Mouse (Mus musculus) megakaryocyte, adult 5-6 weeks (primary cell): ENCODE measurements at regions not wholly inside any gene's neighbourhood (a gene's known extent, or its start where the extent isn't known, plus 50 kb on each side); places are given as distances from the start of the nearest gene placed in this dataset.

ENCODE experiments used
- ATAC-seq: 2 replicates; pipeline ENCODE4 v1.8.0; 2016; ENCODE audit warnings: mild to moderate bottlenecking, inconsistent platforms; ENCODE audit not compliant: poor library complexity, severe bottlenecking

- no peak for ATAC-seq
Measured at GRCm38 (mm10) chr3:37936251-37936931, 212.1 kb upstream of the Gm5148 start.

- no peak for ATAC-seq
Measured at GRCm38 (mm10) chr3:37934905-37935708, 210.8 kb upstream of the Gm5148 start.

GRCm38 (mm10) chr3:37934236-37934635, 209.9 kb upstream of the Gm5148 start:
- no peak for ATAC-seq

- no peak for ATAC-seq
Measured at GRCm38 (mm10) chr3:37928731-37929130, 204.4 kb upstream of the Gm5148 start.

- ATAC-seq: no peak
Measured at GRCm38 (mm10) chr3:37919450-37920156, 195.3 kb upstream of the Gm5148 start.

- ATAC-seq: no peak
Measured at GRCm38 (mm10) chr3:37916786-37917479, 192.6 kb upstream of the Gm5148 start.

GRCm38 (mm10) chr3:37916281-37916680, 192.0 kb upstream of the Gm5148 start:
- ATAC-seq: no peak

GRCm38 (mm10) chr3:37915673-37916072, 191.4 kb upstream of the Gm5148 start:
- no peak for ATAC-seq

- ATAC-seq: no peak
Measured at GRCm38 (mm10) chr3:37914136-37914535, 189.8 kb upstream of the Gm5148 start.

- no peak for ATAC-seq
Measured at GRCm38 (mm10) chr3:37909821-37910220, 185.5 kb upstream of the Gm5148 start.

- ATAC-seq: no peak
Measured at GRCm38 (mm10) chr3:37909008-37909407, 184.7 kb upstream of the Gm5148 start.

- no peak for ATAC-seq
Measured at GRCm38 (mm10) chr3:37908456-37908855, 184.2 kb upstream of the Gm5148 start.

GRCm38 (mm10) chr3:37907432-37908088, 183.3 kb upstream of the Gm5148 start:
- no peak for ATAC-seq

GRCm38 (mm10) chr3:37906806-37907251, 182.5 kb upstream of the Gm5148 start:
- no peak for ATAC-seq

GRCm38 (mm10) chr3:37904188-37904587, 179.9 kb upstream of the Gm5148 start:
- ATAC-seq: no peak

GRCm38 (mm10) chr3:37903482-37903881, 179.2 kb upstream of the Gm5148 start:
- ATAC-seq: no peak

GRCm38 (mm10) chr3:37903021-37903420, 178.7 kb upstream of the Gm5148 start:
- ATAC-seq: no peak

GRCm38 (mm10) chr3:37897392-37897791, 173.1 kb upstream of the Gm5148 start:
- no peak for ATAC-seq

GRCm38 (mm10) chr3:37896821-37897311, 172.6 kb upstream of the Gm5148 start:
- ATAC-seq: no peak

- no peak for ATAC-seq
Measured at GRCm38 (mm10) chr3:37894599-37894998, 170.3 kb upstream of the Gm5148 start.
